Mouse (Mus musculus) forebrain, embryonic 11.5 days (tissue): ENCODE measurements around the gene Gm3646. TPM values are rescaled to one million over a fixed set of nuclear protein-coding genes. Genes with fewer than 3 reads are reported as not detected.

Experiments used
- ATAC-seq: fragments of 200-750 bp; cut with Nextera tagmentation; replicated peaks from 2 replicates; pipeline ENCODE4 v1.8.0; 2017; ENCODE audit warnings: moderate TSS enrichment; ENCODE audit not compliant: low FRiP score
- DNase-seq: peaks from one replicate; pipeline ENCODE4 v3.0.0-alpha.2; 2017; ENCODE audit warnings: low spot score
- H3K27ac ChIP-seq: fragments of 300-500 bp; sonication (generic); 2 replicates; pipeline ENCODE4 v1.5.1; 2014; ENCODE audit warnings: low read depth, low read length
- H3K27me3 ChIP-seq: fragments of 300-500 bp; sonication (generic); 2 replicates; pipeline ENCODE4 v1.6.1; 2014; ENCODE audit warnings: mild to moderate bottlenecking, low read length, mixed read lengths; ENCODE audit not compliant: control insufficient read depth, insufficient read depth
- H3K36me3 ChIP-seq: fragments of 300-500 bp; sonication (generic); 2 replicates; pipeline ENCODE4 v1.6.1; 2014; ENCODE audit warnings: mild to moderate bottlenecking, low read length, moderate library complexity, mixed read lengths; ENCODE audit not compliant: control insufficient read depth, insufficient read depth
- H3K4me1 ChIP-seq: fragments of 300-500 bp; sonication (generic); replicated peaks from 2 replicates; pipeline ENCODE4 v1.6.1; 2014; ENCODE audit warnings: low read length, mixed read lengths; ENCODE audit not compliant: control insufficient read depth, insufficient read depth
- H3K4me2 ChIP-seq: fragments of 300-500 bp; sonication (generic); 2 replicates; pipeline ENCODE4 v1.6.1; 2014; ENCODE audit warnings: low read depth, mild to moderate bottlenecking, low read length, moderate library complexity, mixed read lengths; ENCODE audit not compliant: severe bottlenecking
- H3K4me3 ChIP-seq: fragments of 300-500 bp; sonication (generic); 2 replicates; pipeline ENCODE4 v1.5.1; 2014; ENCODE audit warnings: low read depth, low read length
- H3K9ac ChIP-seq: fragments of 300-500 bp; sonication (generic); 2 replicates; pipeline ENCODE4 v1.6.1; 2014; ENCODE audit warnings: low read length
- H3K9me3 ChIP-seq: fragments of 300-500 bp; sonication (generic); 2 replicates; pipeline ENCODE4 v1.6.1; 2016; ENCODE audit warnings: low read length, mixed read lengths; ENCODE audit not compliant: control insufficient read depth
- WGBS: fragments of 180-500 bp; shearing (Covaris S2); extraction: QIAGEN DNeasy Blood & Tissue Kit; methylation state at CpG from one replicate; pipeline ENCODE4 v1.1.7; 2014; 5-methylcytosine and 5-hydroxymethylcytosine counted together
- polyA plus RNA-seq: library from polyadenylated mRNA; unstranded; fragments of >200 nt; fragmentation: Nextera tagmentation; extraction: Ambion mirVana; gene quantifications from 2 replicates; pipeline ENCODE4 v1.2.1, GENCODE M21; 2014

Gm3646 gene
- polyA plus RNA-seq, 1 experiment from 2014 or later = not detected

DNA sequence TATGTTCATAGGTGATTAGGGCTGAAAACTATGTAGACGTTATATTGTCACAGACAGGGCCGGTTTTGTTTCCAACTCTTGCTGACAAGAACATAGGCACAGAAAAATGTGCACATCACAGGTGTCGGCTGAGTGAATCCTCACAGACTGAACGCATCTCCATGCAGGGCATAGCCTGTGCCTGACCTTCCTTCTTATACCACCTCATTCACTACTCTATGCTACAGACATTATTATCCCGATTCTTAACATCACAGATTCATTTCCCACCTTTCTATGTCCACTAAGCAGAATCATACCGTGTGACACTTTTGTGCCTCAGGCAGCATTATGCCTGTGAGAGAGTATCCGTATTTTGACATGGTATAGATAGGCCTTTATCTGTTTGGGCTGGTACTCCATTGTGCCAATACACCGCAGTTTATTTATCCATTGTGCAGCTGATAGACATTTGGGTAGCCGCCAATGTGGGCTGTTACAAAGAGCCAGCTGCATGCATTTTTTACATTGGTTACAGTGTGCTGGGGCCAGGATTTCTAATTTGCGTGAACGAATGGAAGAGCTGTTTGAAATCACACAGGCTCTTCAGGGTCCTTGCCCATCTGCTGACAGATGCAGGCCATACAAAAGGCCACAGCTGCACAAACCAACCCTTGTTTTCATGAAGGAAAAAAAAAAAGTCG lies 33.5 kb upstream of the Gm3646 start:
- H3K9me3 ChIP-seq = no peaks in the 10 kb centered on the region
- H3K4me1 ChIP-seq = 0 out of 2 replicates have a peak, but pooled peaks cover 2% of the 10 kb centered on the region
- H3K9ac ChIP-seq = no peak overlapping the region
- 73% methylated on average over 12 of the region's 12 CpGs for WGBS
- H3K27me3 ChIP-seq = no peaks in the 10 kb centered on the region
- H3K36me3 ChIP-seq = no peaks in the 10 kb centered on the region
- no peak overlapping the region for H3K4me2 ChIP-seq
- peak; percentile 64 for ATAC-seq
- no peak for DNase-seq
- peak overlapping the region; percentile 4; the same call in 1 of the 2 replicates for H3K27ac ChIP-seq
- no peak overlapping the region for H3K4me3 ChIP-seq

DNA sequence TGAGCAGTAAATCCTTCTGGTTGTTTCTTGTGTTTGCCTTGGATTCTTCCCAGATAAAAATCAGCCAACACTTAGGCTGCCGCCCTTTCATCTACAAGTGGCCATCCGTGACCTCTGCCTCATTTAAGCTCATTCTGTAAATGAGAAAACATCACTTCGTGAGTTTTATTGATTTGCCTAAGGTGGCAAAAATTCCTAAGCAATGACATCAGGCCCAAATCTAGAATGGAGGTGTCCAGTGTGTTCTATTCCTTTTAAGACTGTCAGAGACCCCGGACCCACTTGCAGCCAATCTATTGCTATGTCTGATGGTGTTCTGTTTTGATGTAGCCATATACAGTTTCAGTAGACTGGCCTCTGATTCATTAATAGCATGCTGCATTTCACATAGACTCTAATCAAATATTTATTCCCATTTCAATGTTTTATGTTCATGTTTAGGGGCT lies 26.5 kb upstream of the Gm3646 start:
- DNase-seq (no peak), ATAC-seq (no peak)
- Histone ChIP-seq H3K4me3 (no peak overlapping the region), H3K9me3 (no peaks in the 10 kb centered on the region), H3K27me3 (no peaks in the 10 kb centered on the region), H3K4me2 (no peak overlapping the region), H3K36me3 (no peaks in the 10 kb centered on the region), H3K9ac (no peak overlapping the region), H3K27ac (no peak overlapping the region), H3K4me1 (no peaks in the 10 kb centered on the region)
- WGBS = 80% methylated on average over 4 of the region's 4 CpGs

DNA sequence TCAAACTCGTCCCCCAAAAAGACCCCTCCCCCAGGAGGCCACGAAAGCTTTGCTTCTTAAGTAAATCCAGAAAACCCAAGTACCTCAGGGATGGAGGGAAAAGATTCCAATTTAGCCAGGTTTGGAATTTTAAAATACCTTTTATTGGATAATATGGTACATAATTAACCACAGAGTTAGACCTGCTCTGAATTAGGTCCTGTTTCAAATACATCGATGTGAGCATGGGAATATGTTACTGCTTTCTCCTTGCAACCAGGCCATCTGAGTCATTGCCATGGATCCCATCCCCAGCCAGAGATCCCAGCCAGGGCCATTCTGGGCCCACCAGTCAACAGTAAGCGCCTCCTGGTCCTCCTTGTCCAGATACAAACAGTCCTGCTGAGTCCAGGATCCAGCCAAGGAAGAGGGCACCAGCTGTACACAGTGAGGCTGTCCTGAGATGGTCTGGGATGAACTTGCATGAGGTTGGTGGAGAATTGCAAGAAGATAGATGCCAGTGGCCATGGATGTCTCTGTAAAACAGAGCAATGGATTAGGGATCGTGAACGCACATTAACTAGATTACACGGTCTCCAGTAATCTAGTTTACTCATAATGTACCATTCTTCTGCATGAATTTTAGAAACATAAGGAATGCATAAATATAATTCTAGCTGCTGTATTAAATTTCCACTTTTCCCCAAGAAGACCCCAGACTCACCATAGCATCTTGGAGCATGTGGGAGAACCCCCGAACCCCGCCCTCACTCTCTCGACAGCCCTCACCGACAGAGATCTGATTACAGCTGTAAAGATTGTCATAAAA lies 25.9 kb upstream of the Gm3646 start:
- Histone ChIP-seq H3K4me3 (no peak overlapping the region), H3K27ac (no peak overlapping the region), H3K4me1 (no peaks in the 10 kb centered on the region), H3K9me3 (no peaks in the 10 kb centered on the region), H3K9ac (no peak overlapping the region), H3K36me3 (no peaks in the 10 kb centered on the region), H3K4me2 (no peak overlapping the region), H3K27me3 (no peaks in the 10 kb centered on the region)
- WGBS = 88% methylated on average over 11 of the region's 11 CpGs
- no peak for DNase-seq
- ATAC-seq = no peak

- no peaks in the 10 kb centered on the region for H3K9me3 ChIP-seq
- H3K4me2 ChIP-seq = no peak overlapping the region
- H3K27ac ChIP-seq = no peak overlapping the region
- peak; percentile 14 for DNase-seq
- H3K4me1 ChIP-seq = no peaks in the 10 kb centered on the region
- H3K4me3 ChIP-seq = no peak overlapping the region
- H3K9ac ChIP-seq = no peak overlapping the region
- no peak for ATAC-seq
- 82% methylated on average over 4 of the region's 4 CpGs for WGBS
- no peaks in the 10 kb centered on the region for H3K36me3 ChIP-seq
- no peaks in the 10 kb centered on the region for H3K27me3 ChIP-seq
These were observed 19.8 kb upstream of the Gm3646 start for GRCm38 (mm10) chr1:39824902-39825301.

DNA sequence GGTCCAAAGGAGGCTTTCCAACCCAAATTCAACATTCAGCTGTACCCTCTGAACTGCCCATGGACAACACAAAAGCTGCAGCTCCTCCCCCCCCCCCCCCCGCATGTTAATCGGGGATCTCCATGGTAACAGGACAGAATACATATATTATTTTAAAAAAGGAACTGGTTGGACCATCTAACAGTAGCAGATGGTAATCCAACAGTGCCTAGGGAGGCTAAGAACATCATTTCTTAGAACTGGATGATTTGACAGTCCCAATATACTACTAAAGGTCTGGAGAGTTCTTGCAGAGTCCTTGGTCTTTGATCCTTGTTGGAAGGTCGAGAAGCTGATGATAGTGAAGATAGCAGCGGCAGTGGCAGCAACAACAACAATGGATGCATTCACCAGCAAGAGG lies 19.1 kb upstream of the Gm3646 start:
- no peaks in the 10 kb centered on the region for H3K36me3 ChIP-seq
- ATAC-seq (no peak), DNase-seq (no peak)
- H3K4me3 ChIP-seq = no peak overlapping the region
- H3K27ac ChIP-seq = no peak overlapping the region
- no peaks in the 10 kb centered on the region for H3K4me1 ChIP-seq
- no peaks in the 10 kb centered on the region for H3K9me3 ChIP-seq
- no peak overlapping the region for H3K4me2 ChIP-seq
- 59% methylated on average over 3 of the region's 4 CpGs for WGBS
- H3K27me3 ChIP-seq = no peaks in the 10 kb centered on the region
- H3K9ac ChIP-seq = no peak overlapping the region

GRCm38 (mm10) chr1:39819596-39819995 lies 14.5 kb upstream of the Gm3646 start:
- H3K9me3 ChIP-seq = no peaks in the 10 kb centered on the region
- no peak overlapping the region for H3K4me3 ChIP-seq
- no peak overlapping the region for H3K4me2 ChIP-seq
- no peak for DNase-seq
- H3K9ac ChIP-seq = no peak overlapping the region
- H3K36me3 ChIP-seq = no peaks in the 10 kb centered on the region
- no peaks in the 10 kb centered on the region for H3K4me1 ChIP-seq
- WGBS = 88% methylated on average over 10 of the region's 10 CpGs
- H3K27me3 ChIP-seq = no peaks in the 10 kb centered on the region
- H3K27ac ChIP-seq = no peak overlapping the region
- no peak for ATAC-seq

DNA sequence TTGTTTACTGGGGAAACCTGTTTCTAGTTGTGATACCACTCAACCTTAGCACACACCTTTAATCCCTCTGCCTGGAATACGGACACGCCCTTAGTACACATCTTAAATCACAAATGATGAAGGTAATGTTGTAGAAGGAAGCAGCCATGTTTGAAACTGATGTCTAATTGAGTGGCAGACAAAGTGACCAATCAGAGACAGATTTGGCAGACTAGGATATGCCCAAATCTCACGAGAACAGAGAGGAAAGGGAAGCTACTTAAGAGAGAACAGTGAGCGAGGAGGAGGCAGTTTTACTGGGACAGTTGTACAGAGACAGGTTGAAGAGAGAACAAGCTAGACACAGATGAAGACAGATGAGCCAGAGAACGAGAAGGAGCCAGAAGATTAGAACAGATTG lies 10.6 kb upstream of the Gm3646 start:
- 84% methylated on average over 5 of the region's 5 CpGs for WGBS
- no peak overlapping the region for H3K9ac ChIP-seq
- H3K36me3 ChIP-seq = no peaks in the 10 kb centered on the region
- no peaks in the 10 kb centered on the region for H3K27me3 ChIP-seq
- DNase-seq (no peak), ATAC-seq (no peak)
- no peak overlapping the region for H3K4me3 ChIP-seq
- no peaks in the 10 kb centered on the region for H3K4me1 ChIP-seq
- H3K4me2 ChIP-seq = no peak overlapping the region
- H3K27ac ChIP-seq = no peak overlapping the region
- no peaks in the 10 kb centered on the region for H3K9me3 ChIP-seq

DNA sequence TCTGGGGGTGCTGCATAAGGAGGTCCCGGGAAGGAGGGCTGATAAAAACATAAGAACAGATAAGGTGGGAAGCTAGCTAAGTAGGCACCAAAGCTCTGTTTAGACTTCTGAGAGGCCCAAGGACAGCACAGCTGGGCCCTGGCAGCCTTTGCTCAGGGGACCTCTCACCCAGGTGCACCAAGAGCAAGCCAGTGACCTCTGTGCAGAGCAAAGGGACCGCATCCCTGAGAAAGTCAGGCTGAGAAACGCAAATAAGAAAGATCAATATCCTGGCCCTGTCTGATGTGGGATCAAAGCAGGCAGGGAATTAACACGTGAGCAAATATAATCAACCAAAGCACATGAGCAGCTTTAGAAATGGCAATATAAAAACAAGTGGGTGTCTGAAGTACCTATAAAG lies 7.9 kb upstream of the Gm3646 start:
- Histone ChIP-seq H3K27me3 (no peaks in the 10 kb centered on the region), H3K27ac (no peak overlapping the region), H3K36me3 (no peaks in the 10 kb centered on the region), H3K4me3 (no peak overlapping the region), H3K4me2 (no peak overlapping the region), H3K4me1 (no peaks in the 10 kb centered on the region), H3K9me3 (no peaks in the 10 kb centered on the region), H3K9ac (no peak overlapping the region)
- no peak for ATAC-seq
- WGBS = 84% methylated on average over 4 of the region's 4 CpGs
- no peak for DNase-seq
